Mouse (Mus musculus): Measurements from ENCODE around the gene Fgf11.

The Fgf11 gene

GRCm38 (mm10) chr11:69816520-69816919, 14.9 kb upstream of the Fgf11 start:
- in situ Hi-C loops (cut with MboI): no loop called here

DNA sequence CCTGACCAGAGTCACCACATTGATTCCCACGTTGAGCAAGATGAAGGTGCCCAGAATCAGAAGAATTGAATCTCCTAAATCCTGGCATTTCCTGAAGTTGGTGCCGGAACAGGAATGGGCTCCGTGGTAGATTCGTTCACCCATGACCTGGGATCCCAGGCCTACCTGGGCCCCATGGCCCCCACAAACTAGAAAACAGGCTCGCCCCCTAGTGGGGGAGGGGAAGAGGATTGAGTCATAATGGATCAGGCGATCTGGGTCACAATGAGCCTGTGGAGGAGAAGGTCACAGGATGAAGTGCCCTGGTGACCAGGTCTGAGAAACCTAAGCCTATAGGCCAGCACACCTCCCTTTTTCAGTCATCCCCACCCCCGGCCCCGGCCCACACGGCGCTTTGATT, 13.5 kb upstream of the Fgf11 start, which contains the start of gene Gm39566:
Gene Gm39566, minus strand, starts transcription at position 144 of the 400 bp plus-strand sequence.
- in situ Hi-C loops (cut with MboI): no loop called here

DNA sequence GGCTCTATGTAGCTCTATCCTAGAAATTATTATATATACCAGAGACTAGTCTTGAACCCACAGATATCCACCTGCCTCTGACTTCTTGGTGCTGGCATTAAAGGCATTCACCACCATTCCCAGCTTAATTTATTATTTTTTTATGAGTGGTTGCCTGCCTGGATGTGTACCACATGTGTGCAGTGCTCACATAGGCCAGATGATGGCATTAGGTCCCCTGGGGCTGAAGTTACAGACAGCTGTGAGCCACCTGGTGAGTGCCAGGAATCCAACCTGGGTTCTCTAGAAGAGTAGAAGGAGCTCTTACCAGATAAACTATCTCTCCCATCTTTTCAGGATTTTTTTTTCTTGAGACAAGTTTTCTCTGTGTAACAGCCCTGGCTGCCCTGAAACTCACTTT, 8.6 kb upstream of the Fgf11 start:
- in situ Hi-C loops (cut with MboI): no loop called here

GRCm38 (mm10) chr11:69807641-69808040, 6.0 kb upstream of the Fgf11 start:
- in situ Hi-C loops (cut with MboI): no loop called here

- in situ Hi-C loops (cut with MboI): no loop called here
Measured at GRCm38 (mm10) chr11:69806378-69806777, 4.7 kb upstream of the Fgf11 start.

DNA sequence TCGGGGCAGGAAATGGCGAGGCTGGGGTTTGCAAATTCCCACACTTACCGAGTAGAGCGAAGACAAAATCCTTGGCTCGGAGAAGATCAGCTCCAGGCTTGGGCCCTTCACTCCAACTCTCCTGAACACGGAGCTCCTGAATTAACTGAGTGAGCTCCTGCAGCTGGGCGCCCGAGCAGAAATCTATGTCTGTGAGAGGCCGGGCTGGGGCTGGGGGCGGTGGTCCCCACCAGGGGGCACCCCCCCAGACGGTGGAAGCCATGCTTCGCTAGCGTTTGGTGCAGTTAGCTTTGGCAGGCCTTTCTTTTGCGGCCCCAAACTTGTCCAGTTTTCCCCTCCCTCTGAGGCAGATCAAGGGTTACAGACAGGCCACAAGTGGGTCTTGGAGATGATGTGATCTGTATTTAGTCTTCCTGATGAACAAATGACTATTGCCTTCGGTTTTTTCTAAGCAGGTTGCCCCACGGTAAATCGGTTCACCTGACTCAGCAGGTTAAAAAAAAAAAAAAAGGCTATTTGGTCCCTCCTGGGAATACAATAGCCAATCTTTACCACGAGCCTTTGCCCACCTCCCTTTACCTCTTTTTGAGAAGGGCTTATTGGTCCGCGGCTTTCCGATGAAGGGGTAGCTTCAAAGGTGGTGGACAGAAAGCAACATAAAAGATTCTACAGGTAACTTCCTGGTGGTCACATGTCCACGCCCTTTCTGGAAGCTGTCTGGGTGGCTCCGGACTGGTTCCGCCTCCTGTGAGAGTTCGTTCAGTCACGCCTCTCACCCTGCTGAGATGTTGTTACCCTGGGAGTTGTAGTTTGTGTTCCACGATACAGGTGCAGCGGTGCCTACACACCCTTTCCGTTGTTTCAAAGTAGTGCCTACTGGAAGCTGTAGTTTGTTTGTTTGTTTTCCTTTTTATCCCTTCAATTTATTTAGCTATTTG, 3.6 kb upstream of the Fgf11 start, which contains the start of gene Tmem102:
Gene Tmem102, minus strand, starts transcription at position 653 of the 938 bp plus-strand sequence.
- in situ Hi-C loops (cut with MboI): no loop called here

DNA sequence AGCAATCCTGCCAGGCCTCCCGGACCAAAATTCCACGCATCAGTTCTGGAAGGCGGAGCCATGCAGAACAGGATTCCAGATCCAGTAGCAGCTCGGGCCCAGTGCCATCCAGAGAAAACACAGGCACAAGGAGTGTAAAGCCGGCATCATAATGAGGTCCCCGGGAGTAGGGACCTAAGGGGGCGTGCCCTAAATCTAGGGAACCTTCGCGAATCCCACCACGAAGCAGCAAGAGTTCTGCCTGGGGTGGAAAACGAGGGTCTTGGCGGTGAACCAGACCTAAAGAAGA, 2.9 kb upstream of the Fgf11 start:
- in situ Hi-C loops (cut with MboI): no loop called here

GRCm38 (mm10) chr11:69803786-69804651, 2.4 kb upstream of the Fgf11 start:
- in situ Hi-C loops (cut with MboI): no loop called here

DNA sequence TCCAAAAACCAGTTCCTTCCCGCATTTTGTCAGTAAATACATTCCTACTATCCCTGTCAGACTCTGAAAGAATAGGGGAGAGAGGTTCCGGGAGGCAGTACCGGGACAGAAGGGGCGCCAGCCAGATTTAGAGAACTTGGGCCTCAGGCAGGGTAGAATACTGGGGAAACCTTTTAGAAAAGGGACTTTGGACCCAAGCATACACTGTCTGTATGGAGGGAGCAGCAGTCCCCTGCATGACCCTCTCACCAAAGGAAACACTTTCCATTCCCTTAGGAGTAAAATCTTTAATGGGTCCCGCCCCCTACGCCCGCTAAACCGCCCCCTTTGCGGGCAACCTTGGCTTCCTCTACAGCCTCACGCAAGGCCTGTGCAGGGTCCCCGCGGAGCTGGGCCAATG, 1.7 kb upstream of the Fgf11 start:
- in situ Hi-C loops (cut with MboI): no loop called here

DNA sequence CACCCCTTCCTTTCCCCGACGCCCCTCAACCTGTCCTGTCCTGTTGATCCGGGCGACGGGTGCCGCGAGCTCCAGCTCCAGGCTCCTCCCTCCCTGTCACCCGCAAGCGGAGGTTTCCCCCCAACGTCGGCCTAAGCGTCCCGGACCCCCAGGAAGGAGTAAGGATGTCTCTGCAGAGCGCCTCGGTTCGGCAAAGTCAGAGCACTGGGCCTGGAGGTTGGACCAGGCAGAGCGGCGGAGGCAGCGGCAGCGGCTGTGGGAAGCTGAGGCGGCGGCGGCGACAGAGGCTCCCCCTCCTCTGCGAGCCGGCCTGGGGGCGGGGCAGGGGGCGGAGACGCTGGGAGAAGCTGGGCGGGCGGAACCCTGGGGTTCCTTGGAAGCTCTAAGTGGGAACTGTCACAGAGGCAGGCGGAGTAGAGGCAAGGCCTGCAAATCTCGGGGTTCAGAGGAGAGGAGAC, 1.0 kb upstream of the Fgf11 start:
- in situ Hi-C loops (cut with MboI): no loop called here

- in situ Hi-C loops (cut with MboI): no loop called here
Measured at GRCm38 (mm10) chr11:69800392-69801197, 1.1 kb downstream of the Fgf11 start.

- in situ Hi-C loops (cut with MboI): no loop called here
Measured at GRCm38 (mm10) chr11:69800138-69800391, 1.6 kb downstream of the Fgf11 start.

- in situ Hi-C loops (cut with MboI): loop anchor here (5.0 kb wide), 1 partner anchor 42 kb away; the partner anchor contains the start of gene Polr2a
Measured at GRCm38 (mm10) chr11:69799394-69800137, 2.1 kb downstream of the Fgf11 start.

- in situ Hi-C loops (cut with MboI): loop anchor here (5.0 kb wide), 1 partner anchor 41 kb away; the partner anchor contains the start of gene Polr2a
Measured at GRCm38 (mm10) chr11:69797924-69798323, 3.7 kb downstream of the Fgf11 start.

- in situ Hi-C loops (cut with MboI): loop anchor here (5.0 kb wide), 1 partner anchor 39 kb away; the partner anchor contains the start of gene Polr2a
Measured at GRCm38 (mm10) chr11:69795983-69796435, 5.6 kb downstream of the Fgf11 start.

GRCm38 (mm10) chr11:69795168-69795982, 6.3 kb downstream of the Fgf11 start, which contains the start of gene Chrnb1:
Chrnb1 (minus strand) TSS chr11:69795943.
- in situ Hi-C loops (cut with MboI): loop anchor here (5.0 kb wide), 1 partner anchor 38 kb away; the partner anchor contains the start of gene Polr2a

- in situ Hi-C loops (cut with MboI): no loop called here
Measured at GRCm38 (mm10) chr11:69793429-69793828, 8.2 kb downstream of the Fgf11 start.

- in situ Hi-C loops (cut with MboI): no loop called here
Measured at GRCm38 (mm10) chr11:69791420-69791819, 10.2 kb downstream of the Fgf11 start.

- in situ Hi-C loops (cut with MboI): no loop called here
Measured at GRCm38 (mm10) chr11:69789431-69789830, 12.2 kb downstream of the Fgf11 start.

GRCm38 (mm10) chr11:69787306-69787705, 14.4 kb downstream of the Fgf11 start:
- in situ Hi-C loops (cut with MboI): no loop called here
